Mouse (Mus musculus): ENCODE results near the gene Agt. TPM values are rescaled to one million over a fixed set of nuclear protein-coding genes. Genes with fewer than 3 reads are reported as not detected.

Agt gene
- polyA plus RNA-seq, 1 experiment from 2014 or later = 183 TPM

- Histone ChIP-seq H3K9me3 (replicated peaks) (no peaks in the 10 kb centered on the region), H3K4me2 (no peak within 1 kb of the TSS), H3K9ac (no peak within 1 kb of the TSS), H3K27me3 (no peaks in the 10 kb centered on the region), H3K36me3 (replicated peaks) (no peaks in the 10 kb centered on the region), H3K4me1 (replicated peaks) (peaks cover 18% of the 10 kb centered on the region), H3K27ac (replicated peaks) (no peak within 1 kb of the TSS), H3K4me3 (replicated peaks) (no peak within 1 kb of the TSS)
- 69% methylated on average over 8 of the region's 8 CpGs for WGBS (ENCODE audit: insufficient replicate concordance)
- ATAC-seq (ENCODE audit: insufficient read depth) = no peak
These were observed 6.3 kb upstream of the Agt start, which contains the start of gene Capn9 for GRCm38 (mm10) chr8:124575811-124576210. Capn9 (plus strand) TSS chr8:124576111.

- no peak for ATAC-seq (ENCODE audit: insufficient read depth)
These were observed 4.2 kb upstream of the Agt start for GRCm38 (mm10) chr8:124573552-124574340.

GRCm38 (mm10) chr8:124572430-124572775, 2.9 kb upstream of the Agt start:
- Histone ChIP-seq H3K4me2 (no peak overlapping the region), H3K9ac (no peak overlapping the region), H3K9me3 (replicated peaks) (no peaks in the 10 kb centered on the region), H3K4me3 (replicated peaks) (no peak overlapping the region), H3K4me1 (replicated peaks) (peaks cover 18% of the 10 kb centered on the region), H3K27me3 (no peaks in the 10 kb centered on the region), H3K36me3 (replicated peaks) (no peaks in the 10 kb centered on the region), H3K27ac (replicated peaks) (no peak overlapping the region)
- no peak for ATAC-seq (ENCODE audit: insufficient read depth)

More at GRCm38 (mm10) chr8:124573552-124574340, 4.2 kb upstream of the Agt start:
- Histone ChIP-seq H3K9me3 (replicated peaks) (no peaks in the 10 kb centered on the region), H3K27ac (replicated peaks) (peak overlapping the region; percentile 60), H3K36me3 (replicated peaks) (no peaks in the 10 kb centered on the region), H3K27me3 (no peaks in the 10 kb centered on the region), H3K9ac (no peak overlapping the region), H3K4me2 (no peak overlapping the region), H3K4me1 (replicated peaks) (peaks cover 18% of the 10 kb centered on the region), H3K4me3 (replicated peaks) (no peak overlapping the region)
- WGBS (ENCODE audit: insufficient replicate concordance) = 47% methylated on average over 15 of the region's 15 CpGs

- H3K36me3 ChIP-seq (replicated peaks) = no peaks in the 10 kb centered on the region
- no peak overlapping the region for H3K9ac ChIP-seq
- no peaks in the 10 kb centered on the region for H3K9me3 ChIP-seq (replicated peaks)
- H3K4me2 ChIP-seq = no peak overlapping the region
- ATAC-seq (ENCODE audit: insufficient read depth) = peak; percentile 61
- H3K27ac ChIP-seq (replicated peaks) = peak overlapping the region; percentile 78
- no peak overlapping the region for H3K4me3 ChIP-seq (replicated peaks)
- H3K4me1 ChIP-seq (replicated peaks) = peaks cover 18% of the 10 kb centered on the region
- H3K27me3 ChIP-seq = no peaks in the 10 kb centered on the region
- 51% methylated on average over 8 of the region's 8 CpGs for WGBS (ENCODE audit: insufficient replicate concordance)
These were observed 2.4 kb upstream of the Agt start for GRCm38 (mm10) chr8:124571732-124572429.

- Histone ChIP-seq H3K27ac (replicated peaks) (peak overlapping the region; percentile 78), H3K36me3 (replicated peaks) (no peaks in the 10 kb centered on the region), H3K4me2 (peak overlapping the region; percentile 21), H3K4me3 (replicated peaks) (peak overlapping the region; percentile 44), H3K27me3 (no peaks in the 10 kb centered on the region), H3K9me3 (replicated peaks) (no peaks in the 10 kb centered on the region), H3K4me1 (replicated peaks) (peaks cover 22% of the 10 kb centered on the region), H3K9ac (peak overlapping the region; percentile 15; the same call in 1 of the 2 replicates)
- WGBS (ENCODE audit: insufficient replicate concordance) = 40% methylated on average over 2 of the region's 2 CpGs
- ATAC-seq (ENCODE audit: insufficient read depth) = no peak
These were observed 406 bp downstream of the Agt start for GRCm38 (mm10) chr8:124569100-124569499.

- no peaks in the 10 kb centered on the region for H3K36me3 ChIP-seq (replicated peaks)
- peak overlapping the region; percentile 25; the same call in 1 of the 2 replicates for H3K27ac ChIP-seq (replicated peaks)
- H3K9ac ChIP-seq = no peak overlapping the region
- no peaks in the 10 kb centered on the region for H3K9me3 ChIP-seq (replicated peaks)
- peak overlapping the region; percentile 44; the same call in 1 of the 2 replicates for H3K4me3 ChIP-seq (replicated peaks)
- ATAC-seq (ENCODE audit: insufficient read depth) = no peak
- 65% methylated on average over 3 of the region's 3 CpGs for WGBS (ENCODE audit: insufficient replicate concordance)
- peak overlapping the region; percentile 41 for H3K4me2 ChIP-seq
- no peaks in the 10 kb centered on the region for H3K27me3 ChIP-seq
- peaks cover 12% of the 10 kb centered on the region; the same call in 1 of the 2 replicates for H3K4me1 ChIP-seq (replicated peaks)
These were observed 1.9 kb downstream of the Agt start for GRCm38 (mm10) chr8:124567584-124567983.

GRCm38 (mm10) chr8:124567126-124567525, 2.4 kb downstream of the Agt start:
- no peak for ATAC-seq (ENCODE audit: insufficient read depth)
- Histone ChIP-seq H3K27ac (replicated peaks) (no peak overlapping the region), H3K27me3 (no peaks in the 10 kb centered on the region), H3K4me1 (replicated peaks) (peaks cover 10% of the 10 kb centered on the region; the same call in 1 of the 2 replicates), H3K9me3 (replicated peaks) (no peaks in the 10 kb centered on the region), H3K4me2 (peak overlapping the region; percentile 41), H3K9ac (no peak overlapping the region), H3K36me3 (replicated peaks) (no peaks in the 10 kb centered on the region), H3K4me3 (replicated peaks) (no peak overlapping the region; the same call in 1 of the 2 replicates)
- 51% methylated on average over 6 of the region's 6 CpGs for WGBS (ENCODE audit: insufficient replicate concordance)

- Histone ChIP-seq H3K27ac (replicated peaks) (no peak overlapping the region), H3K27me3 (no peaks in the 10 kb centered on the region), H3K36me3 (replicated peaks) (peaks cover 4% of the 10 kb centered on the region), H3K9ac (no peak overlapping the region), H3K4me1 (replicated peaks) (no peaks in the 10 kb centered on the region), H3K4me3 (replicated peaks) (no peak overlapping the region), H3K9me3 (replicated peaks) (no peaks in the 10 kb centered on the region), H3K4me2 (no peak overlapping the region)
- no peak for ATAC-seq (ENCODE audit: insufficient read depth)
- 47% methylated on average over 5 of the region's 5 CpGs for WGBS (ENCODE audit: insufficient replicate concordance)
These were observed 12.0 kb downstream of the Agt start for GRCm38 (mm10) chr8:124557476-124557875.

- ATAC-seq (ENCODE audit: insufficient read depth) = no peak
- WGBS (ENCODE audit: insufficient replicate concordance) = 84% methylated on average over 13 of the region's 13 CpGs
These were observed 12.8 kb downstream of the Agt start for GRCm38 (mm10) chr8:124556658-124557057.

GRCm38 (mm10) chr8:124556164-124556563, 13.3 kb downstream of the Agt start:
- ATAC-seq (ENCODE audit: insufficient read depth) = no peak
- Histone ChIP-seq H3K4me2 (no peak overlapping the region), H3K36me3 (replicated peaks) (peaks cover 17% of the 10 kb centered on the region), H3K27me3 (no peaks in the 10 kb centered on the region), H3K27ac (replicated peaks) (no peak overlapping the region), H3K9ac (no peak overlapping the region), H3K4me3 (replicated peaks) (no peak overlapping the region), H3K9me3 (replicated peaks) (no peaks in the 10 kb centered on the region), H3K4me1 (replicated peaks) (no peaks in the 10 kb centered on the region)
- WGBS (ENCODE audit: insufficient replicate concordance) = 74% methylated on average over 7 of the region's 7 CpGs

More at GRCm38 (mm10) chr8:124556658-124557057, 12.8 kb downstream of the Agt start:
- H3K4me2 ChIP-seq = no peak overlapping the region
- no peak overlapping the region for H3K9ac ChIP-seq
- H3K27ac ChIP-seq (replicated peaks) = no peak overlapping the region
- H3K36me3 ChIP-seq (replicated peaks) = peaks cover 12% of the 10 kb centered on the region
- no peaks in the 10 kb centered on the region for H3K9me3 ChIP-seq (replicated peaks)
- H3K4me3 ChIP-seq (replicated peaks) = no peak overlapping the region
- H3K27me3 ChIP-seq = no peaks in the 10 kb centered on the region
- H3K4me1 ChIP-seq (replicated peaks) = no peaks in the 10 kb centered on the region

GRCm38 (mm10) chr8:124555113-124555750, 14.3 kb downstream of the Agt start:
- ATAC-seq (ENCODE audit: insufficient read depth) = no peak
- 70% methylated on average over 7 of the region's 7 CpGs for WGBS (ENCODE audit: insufficient replicate concordance)
- Histone ChIP-seq H3K9me3 (replicated peaks) (no peaks in the 10 kb centered on the region), H3K4me2 (no peak overlapping the region), H3K27ac (replicated peaks) (no peak overlapping the region), H3K27me3 (no peaks in the 10 kb centered on the region), H3K4me3 (replicated peaks) (no peak overlapping the region), H3K9ac (no peak overlapping the region), H3K36me3 (replicated peaks) (peaks cover 26% of the 10 kb centered on the region), H3K4me1 (replicated peaks) (no peaks in the 10 kb centered on the region)
